Mouse (Mus musculus) liver, postnatal 0 days (tissue): Measurements from ENCODE around the gene Epb41l2.

Source experiments
- CTCF ChIP-seq: sonication (generic); IDR thresholded peaks from 2 replicates; pipeline ENCODE4 v1.5.1; 2016; ENCODE audit warnings: antibody characterized with exemption, low read depth
- EP300 ChIP-seq: IDR thresholded peaks from 2 replicates; pipeline ENCODE4 v1.6.1; 2016; ENCODE audit warnings: antibody characterized with exemption, low read depth, mild to moderate bottlenecking

DNA sequence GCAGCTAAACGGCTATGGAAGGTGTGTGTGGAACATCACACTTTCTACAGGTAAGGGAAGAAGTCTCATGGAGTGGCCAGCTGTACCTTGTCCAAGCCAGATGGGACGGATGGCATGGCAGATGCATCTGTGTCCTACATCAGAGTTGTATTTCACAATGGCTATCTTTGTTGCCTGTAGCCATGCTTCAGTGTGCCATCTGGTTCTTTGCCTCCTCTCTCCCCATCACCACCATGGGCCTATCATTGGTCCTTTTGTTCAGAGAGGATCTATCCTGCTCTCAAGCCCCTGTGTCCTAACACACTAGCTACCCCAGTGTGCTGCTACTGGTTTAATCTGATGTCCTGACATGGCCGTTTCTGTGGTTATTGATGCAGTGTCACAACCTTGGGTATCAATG, 120.1 kb downstream of the Epb41l2 start:
- no peak for TF ChIP-seq CTCF
- TF ChIP-seq EP300: no peak
